Mouse (Mus musculus) CH12.LX (cell line): ENCODE measurements at regions not wholly inside any gene's neighbourhood (a gene's known extent, or its start where the extent isn't known, plus 50 kb on each side); places are given as distances from the start of the nearest gene placed in this dataset.

Experiments used
- CTCF ChIP-seq, 2 experiments: IDR thresholded peaks in 1 of 2; conservative IDR thresholded peaks in 1 of 2; 2 replicates each; pipeline ENCODE4 v1.5.1; 2011 to 2012; ENCODE audit warnings: low read depth in 2 of 2, low read length in 2 of 2, improper control_type of control experiment in 1 of 2, inconsistent platforms in 1 of 2, mild to moderate bottlenecking in 1 of 2, moderate library complexity in 1 of 2
- MAFK ChIP-seq: IDR thresholded peaks from 2 replicates; pipeline ENCODE4 v1.6.1; 2011; ENCODE audit warnings: low read length, improper control_type of control experiment; ENCODE audit not compliant: insufficient replicate concordance
- NRF1 ChIP-seq: IDR thresholded peaks from 2 replicates; pipeline ENCODE4 v1.6.1; 2014; ENCODE audit warnings: low read depth, mild to moderate bottlenecking, inconsistent platforms, low read length, improper control_type of control experiment, moderate library complexity
- POLR2A ChIP-seq: IDR thresholded peaks from 2 replicates; pipeline ENCODE4 v1.6.1; 2011; ENCODE audit warnings: low read depth, mild to moderate bottlenecking, improper control_type of control experiment, low read length
- SMC3 ChIP-seq: IDR thresholded peaks from 2 replicates; pipeline ENCODE4 v1.6.1; 2011; ENCODE audit warnings: low read depth, low read length, improper control_type of control experiment

DNA sequence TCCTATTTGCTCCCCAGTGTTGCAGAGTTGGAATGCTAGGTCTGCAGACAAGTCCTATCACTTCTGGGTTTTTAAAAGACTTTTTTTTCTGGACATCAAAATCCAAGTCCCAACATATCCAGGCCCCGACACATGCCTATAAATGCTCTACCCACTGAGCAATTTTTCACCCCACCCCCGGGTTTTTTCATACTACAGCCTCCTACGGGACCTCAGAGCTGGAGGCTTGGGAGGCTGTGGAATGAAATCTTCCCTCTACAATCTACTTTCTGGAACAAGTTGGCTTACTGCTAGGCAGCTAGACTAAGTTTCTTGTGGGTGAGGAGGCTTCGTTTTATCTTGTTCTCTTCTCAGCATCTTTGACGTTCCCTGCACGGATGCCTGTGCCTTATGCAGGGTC lies 724.7 kb downstream of the Pdcd6ip start:
- no peak for TF ChIP-seq CTCF (conservative IDR thresholded peaks at IDR 0.05 in 1 of 2, IDR thresholded peaks at IDR 0.05 in 1 of 2; ENCODE audit: low read depth in 2 of 2, low read length in 2 of 2)
- no peak for TF ChIP-seq MAFK
- TF ChIP-seq SMC3 = no peak
- TF ChIP-seq NRF1 = no peak
- TF ChIP-seq POLR2A = no peak
